Mouse (Mus musculus) left cerebral cortex, postnatal 10 days (tissue): ENCODE measurements at regions not wholly inside any gene's neighbourhood (a gene's known extent, or its start where the extent isn't known, plus 50 kb on each side); places are given as distances from the start of the nearest gene placed in this dataset.

Source experiments
- DNase-seq, 2 experiments: peaks; one replicate each; pipeline ENCODE4 v3.0.0; 2021 to 2022; ENCODE audit warnings: low spot score in 2 of 2, mixed read lengths in 1 of 2; ENCODE audit errors: extremely low spot score in 1 of 2
- intact Hi-C: fragments of 180-260 bp; cut with DNase I; formaldehyde crosslinking; loops from one replicate; pipeline ENCODE4 v1.15.1; 2025

DNA sequence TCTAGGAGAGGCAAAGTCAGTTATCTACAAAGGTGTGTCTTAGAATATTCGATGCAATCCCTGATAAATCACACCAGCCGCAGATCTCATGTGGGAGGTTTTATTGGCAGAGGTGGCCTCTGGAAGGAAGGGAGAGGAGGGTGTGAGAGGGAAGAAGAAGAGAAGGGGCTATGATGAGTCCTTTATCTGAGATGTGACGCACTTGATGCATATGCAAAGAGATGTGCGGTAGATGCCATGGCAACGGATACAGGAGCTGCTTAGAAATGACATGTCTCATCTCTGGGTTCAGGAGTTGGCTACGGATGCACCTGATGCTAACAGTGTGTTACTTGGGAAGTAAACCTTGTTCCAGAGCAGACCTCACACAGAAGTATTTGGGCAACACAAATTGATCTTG lies 718.6 kb upstream of the Gm21961 start:
- intact Hi-C loops = no loop called here
- peak in 1 of 2 experiments; percentile 13 for DNase-seq

DNA sequence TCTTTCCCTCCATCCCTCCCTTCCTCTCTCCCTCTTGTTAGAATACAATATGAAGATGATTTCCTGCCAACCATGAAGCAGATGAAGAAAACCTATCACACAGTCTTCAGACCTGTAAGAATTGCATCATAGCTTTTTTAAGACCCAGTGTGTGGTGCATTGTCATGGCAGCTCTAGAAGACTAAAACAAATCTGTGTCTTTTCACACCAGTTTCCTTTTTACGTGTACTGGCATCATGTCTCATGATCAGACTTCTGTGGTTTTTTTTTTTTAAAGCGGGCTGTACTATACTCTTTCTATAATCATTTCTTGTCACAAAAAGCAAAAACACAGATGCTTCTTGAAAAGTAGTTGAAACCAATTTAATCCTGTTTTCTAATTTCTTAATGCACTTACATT lies 716.6 kb upstream of the Gm21961 start:
- DNase-seq = no peak

DNA sequence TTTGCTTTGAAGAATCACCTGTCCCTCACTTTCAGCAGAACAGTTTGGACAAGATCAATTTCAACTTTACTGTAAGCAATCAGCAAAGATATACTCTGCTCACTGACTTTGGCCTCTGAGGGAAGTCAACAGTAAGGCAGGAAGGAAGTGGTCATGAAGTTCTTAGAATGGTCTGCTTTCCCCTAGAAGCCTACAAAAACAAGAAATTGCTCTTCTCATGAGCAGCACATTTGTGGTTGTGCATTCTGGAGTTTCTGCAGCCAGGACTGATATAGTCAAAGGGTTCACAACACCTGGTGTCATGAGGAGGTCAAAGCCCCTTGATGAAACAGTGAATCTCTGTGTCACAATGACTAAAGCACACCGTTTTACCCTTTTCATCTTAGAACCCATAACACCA lies 712.4 kb upstream of the Gm21961 start:
- intact Hi-C loops = no loop called here
- DNase-seq = no peak

More for the DNA sequence above, 716.6 kb upstream of the Gm21961 start:
- intact Hi-C loops = no loop called here

DNA sequence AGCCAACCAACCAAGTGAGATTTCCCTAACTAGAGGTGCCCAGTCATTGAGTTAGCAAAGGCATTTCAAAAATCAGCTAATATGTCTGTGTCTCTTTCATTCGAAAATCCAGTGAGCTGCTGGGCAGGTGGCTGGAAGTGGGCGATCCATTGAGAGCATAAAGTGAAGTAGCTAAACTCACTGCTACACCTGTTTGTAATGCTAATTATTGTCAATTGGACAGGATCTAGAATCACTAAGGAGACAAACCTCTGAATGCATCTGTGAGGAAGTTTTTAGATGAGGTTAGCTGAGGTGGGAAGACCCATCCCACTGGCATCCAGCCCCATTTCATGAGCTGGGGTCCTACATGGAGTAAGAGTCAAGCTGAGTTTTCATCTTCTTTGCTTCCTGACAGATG lies 711.6 kb upstream of the Gm21961 start:
- intact Hi-C loops = no loop called here

DNA sequence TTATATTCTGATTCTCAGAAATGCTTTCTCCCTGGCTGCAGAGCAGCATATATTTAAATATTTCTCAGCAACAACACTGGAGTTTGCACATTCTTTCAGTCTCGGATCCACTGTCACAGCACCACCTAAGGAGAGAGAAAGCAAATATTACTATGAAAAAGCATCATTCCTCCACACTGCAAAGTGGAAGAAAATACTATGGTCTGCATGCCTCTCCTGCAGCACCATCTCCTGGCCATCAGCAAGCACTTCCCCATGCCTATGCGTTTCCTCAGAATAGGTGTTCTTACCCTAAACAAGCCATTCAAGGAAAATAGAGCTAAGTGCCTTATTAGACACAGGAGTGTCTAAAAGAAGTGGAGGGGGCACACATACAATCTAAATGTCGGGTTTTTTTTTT lies 688.9 kb upstream of the Gm21961 start:
- intact Hi-C loops = loop anchor here (5.0 kb wide), 1 partner anchor 936 kb away; no protein-coding TSS in a partner anchor
- peak; percentile 22 to 48 for DNase-seq

More for the DNA sequence above, 711.6 kb upstream of the Gm21961 start:
- no peak for DNase-seq

DNA sequence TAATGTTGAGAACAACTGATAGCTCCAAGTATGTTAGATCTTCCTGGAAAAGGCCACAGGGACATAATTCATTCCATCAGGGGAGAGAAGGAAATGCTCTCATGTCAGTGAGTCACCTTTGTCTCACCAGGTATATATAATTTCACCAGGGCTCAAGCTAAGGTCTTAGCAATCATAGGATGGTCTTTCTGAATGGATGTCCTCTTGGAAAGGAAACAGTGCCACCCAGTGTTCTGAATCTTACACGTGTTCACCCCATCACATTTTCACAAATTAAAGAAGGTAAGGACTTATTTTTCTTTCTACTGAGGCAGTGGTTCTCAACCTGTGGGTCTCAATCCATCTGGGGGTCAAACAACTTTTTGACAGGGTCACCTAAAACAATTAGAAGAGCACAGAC lies 686.8 kb upstream of the Gm21961 start:
- intact Hi-C loops = loop anchor here (2.0 to 5.0 kb wide), 3 partner anchors 781 to 1015 kb away; no protein-coding TSS in a partner anchor
- peak in 1 of 2 experiments; percentile 16 for DNase-seq

DNA sequence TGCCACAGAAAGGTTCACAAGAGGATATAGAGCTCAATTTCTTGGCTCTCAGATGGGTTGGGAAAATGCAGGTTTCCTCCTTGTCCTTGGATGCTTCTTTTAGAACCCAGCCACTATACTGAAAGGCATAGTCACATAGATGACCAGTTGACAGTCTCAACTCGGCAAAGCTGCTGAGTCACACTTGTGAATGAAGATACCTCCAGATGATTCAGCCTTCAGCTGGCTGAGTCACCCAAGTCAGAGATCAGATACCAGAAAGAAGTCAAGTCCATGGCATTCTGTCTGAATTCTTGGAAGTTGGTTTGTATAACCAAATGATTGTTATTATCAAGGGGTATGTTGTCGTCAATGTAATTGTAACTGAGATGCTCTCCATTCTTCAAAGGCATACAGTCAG lies 683.9 kb upstream of the Gm21961 start:
- DNase-seq = no peak
- intact Hi-C loops = no loop called here
